Mouse (Mus musculus) layer of hippocampus, adult 2 months (tissue): ENCODE measurements at regions not wholly inside any gene's neighbourhood (a gene's known extent, or its start where the extent isn't known, plus 50 kb on each side); places are given as distances from the start of the nearest gene placed in this dataset.

Source experiments
- DNase-seq, 2 experiments: peaks; one replicate each; pipeline ENCODE4 v3.0.0; 2022; ENCODE audit warnings: low spot score in 2 of 2
- H3K27ac ChIP-seq: fragments of 200-600 bp; 2 replicates; pipeline ENCODE4 v1.8.1; 2022
- H3K4me3 ChIP-seq: fragments of 200-600 bp; 2 replicates; pipeline ENCODE4 v1.8.1; 2022; ENCODE audit warnings: mild to moderate bottlenecking
- CTCF ChIP-seq: fragments of 200-600 bp; conservative IDR thresholded peaks from 2 replicates; pipeline ENCODE4 v1.8.1; 2022; ENCODE audit warnings: antibody characterized with exemption, mild to moderate bottlenecking, moderate library complexity

DNA sequence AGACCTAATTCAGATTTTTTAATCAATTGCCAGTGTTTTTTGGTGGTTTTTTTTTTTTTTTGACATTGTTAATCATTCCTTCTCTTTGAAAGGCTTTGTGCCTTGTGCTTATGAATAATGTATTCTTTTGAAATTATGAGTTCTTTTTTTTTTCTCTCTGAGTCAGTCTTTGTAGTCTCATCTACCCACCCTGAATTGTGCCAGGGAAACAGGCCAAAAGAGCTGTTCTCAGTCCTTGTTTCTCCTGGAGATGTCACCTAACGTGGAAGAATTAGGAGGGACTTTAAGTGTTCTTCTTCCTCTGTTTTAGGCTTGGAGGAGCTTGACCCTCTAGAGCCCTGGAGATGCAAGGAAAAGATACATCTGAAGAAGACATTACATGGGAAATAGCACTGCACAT is 2012.6 kb downstream of the Poteg start:
- H3K27ac ChIP-seq, result no peak overlapping the region
- TF ChIP-seq CTCF, result no peak
- no peak for DNase-seq
- no peak overlapping the region for H3K4me3 ChIP-seq

DNA sequence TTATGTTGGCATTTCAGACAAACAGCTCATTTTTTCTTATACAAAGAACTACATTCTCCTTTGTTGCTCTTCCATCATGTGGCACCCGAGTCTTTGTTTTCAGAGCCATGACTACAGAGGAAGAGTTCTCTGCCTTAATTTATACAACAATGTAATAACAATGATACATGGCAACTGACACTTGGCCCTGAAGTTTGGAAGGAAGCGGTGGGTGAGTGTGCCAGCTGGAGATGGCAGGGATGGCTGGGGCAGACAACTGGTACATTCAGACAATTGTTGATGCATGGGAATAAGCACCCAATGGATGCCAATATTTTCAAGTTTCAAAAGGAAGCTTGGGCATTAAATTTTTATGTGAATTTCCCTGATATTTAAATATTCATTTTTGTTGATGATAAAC is 2045.5 kb downstream of the Poteg start:
- TF ChIP-seq CTCF, result no peak
- no peak overlapping the region for H3K4me3 ChIP-seq
- H3K27ac ChIP-seq, result no peak overlapping the region
- peak in 1 of 2 experiments; percentile 17 for DNase-seq

DNA sequence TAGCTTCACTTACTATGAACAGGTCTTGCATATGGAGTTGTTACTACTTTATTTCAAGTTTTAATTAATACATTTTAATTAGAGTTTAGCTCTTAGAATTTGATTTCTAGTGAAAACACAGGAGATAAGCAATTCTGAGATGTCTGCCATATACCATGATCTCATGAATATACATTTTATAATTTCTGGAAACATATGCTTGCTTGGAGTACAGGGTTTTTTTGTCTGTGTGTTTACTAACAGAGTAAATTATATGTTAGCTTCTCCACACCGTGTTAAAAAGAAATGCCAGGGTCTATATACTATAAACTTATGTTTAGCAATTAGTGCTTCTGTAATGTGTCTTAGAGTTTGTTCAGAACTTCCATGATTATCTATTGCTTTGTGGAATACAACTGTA is 2079.9 kb downstream of the Poteg start:
- no peak for DNase-seq
- TF ChIP-seq CTCF, result no peak
- H3K4me3 ChIP-seq, result no peak overlapping the region

DNA sequence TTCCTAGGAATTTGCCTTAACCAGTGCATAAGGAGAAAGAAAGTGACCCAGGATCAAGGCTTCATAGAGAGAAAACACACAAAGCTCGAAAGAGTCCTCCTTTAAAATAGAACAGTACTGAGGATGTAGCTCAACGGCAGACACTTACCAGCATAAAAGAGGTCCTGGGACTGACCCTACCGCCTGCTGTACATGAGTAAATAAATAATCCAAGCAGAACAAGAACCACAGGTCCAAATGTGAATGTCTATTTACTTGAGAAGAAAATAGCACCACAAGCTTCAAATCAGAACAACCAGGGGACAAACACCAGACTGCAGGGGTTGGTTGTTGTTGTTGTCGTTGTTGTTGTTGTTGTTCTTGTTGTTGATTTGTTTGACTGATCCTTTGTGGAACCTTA is 2084.1 kb downstream of the Poteg start:
- H3K4me3 ChIP-seq, result no peak overlapping the region
- H3K27ac ChIP-seq, result no peak overlapping the region
- DNase-seq, result no peak
- TF ChIP-seq CTCF, result no peak

More for the DNA sequence above, 2079.9 kb downstream of the Poteg start:
- H3K27ac ChIP-seq, result no peak overlapping the region

DNA sequence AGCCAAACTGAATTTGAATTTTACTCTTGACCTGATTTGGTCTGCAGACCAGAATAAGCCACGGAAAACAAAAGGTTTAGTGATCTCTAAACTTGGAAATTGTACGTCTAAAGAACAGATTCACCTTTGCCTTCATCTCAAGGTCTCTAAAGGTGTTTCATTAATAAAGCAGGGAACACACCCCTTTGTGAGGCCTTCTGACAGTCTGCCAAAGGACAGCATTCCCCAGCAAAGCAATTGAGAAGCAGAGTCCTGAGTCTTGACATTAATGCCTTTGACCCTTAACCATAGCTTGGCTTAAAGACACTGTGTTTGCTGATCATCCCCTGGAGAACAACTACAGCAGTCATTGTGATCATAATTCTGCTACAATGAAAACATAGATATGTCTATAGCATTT is 2090.5 kb downstream of the Poteg start:
- no peak for TF ChIP-seq CTCF
- Histone ChIP-seq H3K4me3 (no peak overlapping the region), H3K27ac (no peak overlapping the region)
- no peak for DNase-seq

DNA sequence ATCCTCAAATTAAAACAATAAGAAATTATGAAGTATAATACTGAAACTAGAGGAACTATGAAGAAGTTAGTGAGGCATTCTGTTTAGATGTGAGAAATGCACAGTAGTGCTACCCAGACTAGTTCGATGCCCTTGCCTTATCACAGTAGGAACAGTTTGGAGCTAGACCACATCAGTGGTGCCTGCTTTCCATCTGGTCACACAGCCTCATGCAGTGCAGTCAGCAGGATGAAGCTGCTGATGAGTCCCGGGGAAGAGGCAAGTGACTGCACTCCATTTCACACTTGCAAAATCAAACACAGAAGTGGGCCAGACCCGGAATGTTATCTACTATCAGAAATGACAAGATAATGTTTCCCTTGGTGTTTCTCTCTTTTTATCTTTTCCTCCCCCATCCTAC is 2092.4 kb downstream of the Poteg start:
- TF ChIP-seq CTCF, result no peak
- no peak for DNase-seq
- no peak overlapping the region for H3K4me3 ChIP-seq
- H3K27ac ChIP-seq, result no peak overlapping the region

DNA sequence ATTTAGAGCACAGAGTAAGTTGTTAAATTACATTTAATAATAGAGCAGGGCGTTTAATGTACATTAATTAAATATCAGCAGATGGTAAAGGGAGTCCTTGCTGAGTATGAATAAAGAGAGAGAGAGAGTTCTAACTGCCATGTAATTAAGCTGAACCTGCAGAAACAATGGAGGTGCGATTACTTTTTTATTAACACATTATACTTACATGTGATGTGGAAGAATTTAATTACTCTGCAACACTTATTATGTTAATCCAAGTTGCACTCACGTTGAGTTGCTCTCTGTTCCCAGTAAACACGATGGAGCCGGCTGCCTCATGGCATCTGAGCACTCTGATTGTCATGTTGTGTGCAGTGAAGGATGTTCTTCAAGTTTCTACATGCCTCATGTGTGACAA is 2096.7 kb downstream of the Poteg start:
- no peak for TF ChIP-seq CTCF
- DNase-seq, result no peak
- Histone ChIP-seq H3K4me3 (no peak overlapping the region), H3K27ac (no peak overlapping the region)

DNA sequence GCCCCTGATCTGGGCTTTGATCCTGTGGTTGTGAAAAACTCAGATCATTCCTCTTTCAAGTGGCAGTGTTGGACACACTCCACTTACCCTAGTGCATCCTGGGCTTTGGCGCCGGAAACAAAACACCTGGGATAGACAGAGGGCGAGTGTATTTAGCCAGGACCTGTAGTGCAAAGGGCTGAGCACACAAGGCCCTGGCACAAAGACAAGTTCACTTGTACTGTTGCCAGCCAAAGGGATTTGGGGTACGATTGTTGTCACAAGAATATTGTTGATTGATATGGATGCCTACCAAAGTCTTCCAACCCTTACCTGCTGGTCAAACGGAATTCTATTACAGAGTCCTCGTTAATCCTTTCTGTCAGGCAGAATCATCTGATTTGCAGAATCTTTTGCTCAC is 2138.2 kb downstream of the Poteg start:
- H3K27ac ChIP-seq, result no peak overlapping the region
- DNase-seq, result no peak
- H3K4me3 ChIP-seq, result no peak overlapping the region
- no peak for TF ChIP-seq CTCF

DNA sequence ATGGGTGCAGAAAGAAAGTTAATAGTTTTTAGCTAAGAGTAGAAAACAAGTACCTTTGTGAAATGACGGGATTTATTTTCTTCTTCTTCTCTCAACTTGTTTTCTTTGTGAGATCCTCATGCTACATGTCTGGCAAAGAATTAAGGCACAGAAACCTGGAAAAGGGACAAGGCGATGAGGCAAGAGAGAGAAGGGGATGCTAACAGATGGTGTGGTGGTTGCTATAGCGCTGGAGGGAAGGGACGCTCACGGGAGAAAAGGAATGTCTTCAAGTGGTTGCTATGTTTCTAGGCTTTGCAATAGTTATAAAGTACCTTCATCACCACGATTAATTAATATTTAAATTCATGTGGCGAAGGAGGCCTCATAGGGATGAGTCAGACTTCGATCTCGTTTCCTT is 2146.7 kb downstream of the Poteg start:
- no peak for TF ChIP-seq CTCF
- DNase-seq, result peak; percentile 6 to 9
- no peak overlapping the region for H3K4me3 ChIP-seq

DNA sequence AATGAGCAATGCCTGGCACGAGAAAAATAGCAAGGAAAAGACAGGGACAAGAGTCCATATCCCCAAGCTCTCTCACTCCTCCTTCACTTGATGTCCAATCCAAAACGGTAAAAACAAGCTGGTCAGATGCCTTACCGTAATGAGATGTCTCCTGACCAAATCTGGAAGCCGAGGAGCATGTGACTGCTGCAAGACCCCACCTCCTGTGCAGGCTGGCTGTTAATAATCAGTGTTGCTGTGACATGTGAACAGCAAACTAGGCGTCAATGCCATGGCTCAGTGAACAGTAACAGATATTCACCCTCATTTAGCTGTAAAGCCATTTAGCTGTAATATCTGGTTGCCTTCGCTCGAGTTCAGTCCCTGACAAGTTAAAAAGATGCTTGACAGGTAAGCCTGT is 2166.6 kb downstream of the Poteg start:
- no peak for DNase-seq
- no peak for TF ChIP-seq CTCF
- H3K27ac ChIP-seq, result no peak overlapping the region
- no peak overlapping the region for H3K4me3 ChIP-seq

More for the DNA sequence above, 2146.7 kb downstream of the Poteg start:
- no peak overlapping the region for H3K27ac ChIP-seq

DNA sequence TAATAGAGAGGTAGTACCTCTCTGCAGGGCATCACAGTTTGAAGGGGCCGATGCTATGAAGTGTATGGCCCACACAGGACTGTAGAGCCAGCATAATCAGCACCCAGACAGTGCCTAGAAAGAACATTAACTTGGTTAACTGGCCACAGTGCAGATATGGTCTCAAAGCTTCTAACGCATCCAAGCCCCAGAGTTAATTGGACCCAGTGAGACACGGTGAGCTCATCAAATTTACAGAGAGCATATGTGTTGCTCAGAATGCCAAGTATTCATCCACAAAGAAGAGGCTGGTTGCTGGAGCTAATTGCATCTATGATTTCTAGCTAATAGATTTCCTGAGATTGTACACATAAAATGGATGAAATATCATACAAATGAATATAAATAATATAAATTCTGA is 2214.1 kb downstream of the Poteg start:
- no peak overlapping the region for H3K27ac ChIP-seq
- no peak for DNase-seq
- no peak for TF ChIP-seq CTCF
- no peak overlapping the region for H3K4me3 ChIP-seq

DNA sequence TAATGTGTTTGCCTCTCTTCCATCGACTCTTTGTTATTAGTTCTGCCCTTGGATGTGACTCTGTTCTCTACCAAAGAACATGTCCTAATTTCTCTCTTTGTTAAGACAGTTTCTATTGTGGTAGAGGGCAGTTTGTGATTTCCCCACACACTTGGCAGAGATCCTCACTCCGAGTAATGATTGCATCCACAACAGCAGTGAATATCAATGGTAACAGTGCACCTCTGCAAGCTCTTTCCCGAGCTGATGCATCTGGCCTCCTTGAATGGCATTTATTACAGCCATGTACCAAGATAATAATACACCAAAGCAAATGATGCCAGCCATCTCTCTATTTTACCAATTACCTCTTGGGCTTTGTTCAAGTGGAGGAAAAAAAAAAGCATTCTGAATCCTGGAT is 2228.4 kb downstream of the Poteg start:
- no peak for DNase-seq
- no peak overlapping the region for H3K4me3 ChIP-seq
- TF ChIP-seq CTCF, result no peak
- H3K27ac ChIP-seq, result no peak overlapping the region

DNA sequence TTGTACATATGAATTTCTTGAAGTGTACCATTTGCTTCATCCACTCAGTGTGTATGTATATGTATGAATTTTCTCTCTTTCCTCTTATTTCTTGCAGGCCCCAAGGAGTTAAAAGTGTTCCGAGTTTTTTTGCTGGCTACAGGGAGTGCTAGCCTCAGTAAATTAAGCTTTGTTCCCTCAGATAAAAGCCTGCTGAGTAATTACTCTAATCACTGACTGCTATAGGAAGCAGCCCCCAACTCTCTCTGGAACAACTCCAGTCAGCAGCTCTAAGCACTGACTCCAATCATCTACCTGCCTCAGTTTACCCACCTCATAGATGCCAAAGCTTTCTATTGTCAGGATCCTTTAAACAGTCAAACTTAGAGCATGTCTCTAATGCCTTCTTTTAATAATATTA is 2235.9 kb downstream of the Poteg start:
- TF ChIP-seq CTCF, result no peak
- DNase-seq, result no peak
- H3K4me3 ChIP-seq, result no peak overlapping the region

DNA sequence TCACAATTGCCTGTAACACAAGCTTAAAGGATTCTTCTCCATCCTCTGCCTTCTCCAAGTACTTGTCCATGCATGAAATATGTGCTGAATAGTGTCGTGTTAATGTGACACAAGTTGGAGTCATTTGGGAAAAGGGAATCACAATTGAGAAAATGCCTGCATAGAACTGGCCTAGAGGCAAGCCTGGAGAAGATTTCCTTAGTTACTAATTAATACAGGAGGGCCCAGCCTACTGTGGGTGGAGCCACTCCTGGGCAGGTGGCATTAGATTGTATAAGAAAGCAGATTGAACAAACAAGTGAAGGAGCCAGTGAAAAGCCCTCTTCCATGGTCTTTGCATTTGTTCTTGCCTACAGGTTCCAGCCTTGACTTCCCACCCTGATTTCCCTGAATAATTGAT is 2239.1 kb downstream of the Poteg start:
- Histone ChIP-seq H3K27ac (no peak overlapping the region), H3K4me3 (no peak overlapping the region)
- no peak for DNase-seq
- TF ChIP-seq CTCF, result no peak

More for the DNA sequence above, 2235.9 kb downstream of the Poteg start:
- H3K27ac ChIP-seq, result no peak overlapping the region

DNA sequence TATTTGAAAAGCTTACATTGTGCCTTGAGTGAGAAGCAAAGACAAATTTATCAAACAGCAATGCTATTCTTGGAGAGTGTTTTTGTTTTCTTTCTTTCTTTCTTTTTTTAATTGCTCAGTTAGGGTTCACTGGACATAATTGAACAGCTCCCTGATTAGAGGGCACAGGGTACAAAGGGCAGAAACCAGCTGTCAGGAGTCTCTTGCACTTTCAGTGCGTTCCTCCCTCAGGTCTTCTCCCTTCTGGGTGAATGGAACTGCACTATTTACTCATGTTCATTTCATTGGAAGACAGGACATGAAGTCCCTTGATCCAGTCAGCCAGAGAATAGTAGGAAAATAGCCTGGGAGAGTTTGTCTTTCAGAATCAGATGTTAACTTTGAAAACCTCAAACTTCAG is 2248.2 kb downstream of the Poteg start:
- H3K27ac ChIP-seq, result no peak overlapping the region
- DNase-seq, result no peak
- no peak overlapping the region for H3K4me3 ChIP-seq
- no peak for TF ChIP-seq CTCF
